Mouse (Mus musculus) intestine, embryonic 16.5 days (tissue): ENCODE measurements around the gene Gramd4. TPM values are rescaled to one million over a fixed set of nuclear protein-coding genes. Genes with fewer than 3 reads are reported as not detected.

Source experiments
- ATAC-seq: fragments of 200-750 bp; cut with Nextera tagmentation; 2 replicates; pipeline ENCODE4 v1.8.0; 2017; ENCODE audit warnings: moderate TSS enrichment, moderate library complexity
- H3K27ac ChIP-seq: fragments of 300-500 bp; sonication (generic); 2 replicates; pipeline ENCODE4 v1.5.1; 2014; ENCODE audit warnings: mild to moderate bottlenecking, low read length
- H3K27me3 ChIP-seq: fragments of 300-500 bp; sonication (generic); replicated peaks from 2 replicates; pipeline ENCODE4 v1.6.1; 2014; ENCODE audit warnings: low read length, control low read depth, mixed read lengths; ENCODE audit not compliant: control insufficient read depth, insufficient read depth
- H3K36me3 ChIP-seq: fragments of 300-500 bp; sonication (generic); 2 replicates; pipeline ENCODE4 v1.6.1; 2014; ENCODE audit warnings: low read length, control low read depth; ENCODE audit not compliant: control insufficient read depth, insufficient read depth
- H3K4me1 ChIP-seq: fragments of 300-500 bp; sonication (generic); 2 replicates; pipeline ENCODE4 v1.6.1; 2014; ENCODE audit warnings: low read length, control low read depth, mixed read lengths; ENCODE audit not compliant: control insufficient read depth, insufficient read depth
- H3K4me2 ChIP-seq: fragments of 300-500 bp; sonication (generic); 2 replicates; pipeline ENCODE4 v1.6.1; 2014; ENCODE audit warnings: low read depth, low read length, control low read depth
- H3K4me3 ChIP-seq: fragments of 300-500 bp; sonication (generic); 2 replicates; pipeline ENCODE4 v1.5.1; 2014; ENCODE audit warnings: mild to moderate bottlenecking, low read length
- H3K9ac ChIP-seq: fragments of 300-500 bp; sonication (generic); 2 replicates; pipeline ENCODE4 v1.6.1; 2014; ENCODE audit warnings: low read depth, low read length
- H3K9me3 ChIP-seq: fragments of 300-500 bp; sonication (generic); 2 replicates; pipeline ENCODE4 v1.6.1; 2016; ENCODE audit warnings: low read length, control low read depth; ENCODE audit not compliant: control insufficient read depth
- WGBS: fragments of 180-500 bp; shearing (Covaris S2); extraction: QIAGEN DNeasy Blood & Tissue Kit; methylation state at CpG from one replicate; pipeline ENCODE4 v1.1.7; 2014; 5-methylcytosine and 5-hydroxymethylcytosine counted together
- polyA plus RNA-seq: library from polyadenylated mRNA; unstranded; fragments of >200 nt; fragmentation: Nextera tagmentation; extraction: Ambion mirVana; gene quantifications from 2 replicates; pipeline ENCODE4 v1.2.1, GENCODE M21; 2015

Gramd4 gene
- polyA plus RNA-seq, 1 experiment from 2014 or later = 9.1 TPM

GRCm38 (mm10) chr15:86057908-86058307 is 413 bp downstream of the Gramd4 start:
- H3K9me3 ChIP-seq = no peaks in the 10 kb centered on the region
- H3K4me2 ChIP-seq = peak overlapping the region; percentile 96
- peak overlapping the region; percentile 53; the same call in 1 of the 2 replicates for H3K27ac ChIP-seq
- 17% methylated on average over 7 of the region's 7 CpGs for WGBS
- H3K27me3 ChIP-seq = no peaks in the 10 kb centered on the region
- peak overlapping the region; percentile 88 for H3K9ac ChIP-seq
- peak overlapping the region; percentile 81 for H3K4me3 ChIP-seq
- no peaks in the 10 kb centered on the region; the same call in 1 of the 2 replicates for H3K36me3 ChIP-seq
- ATAC-seq = peak; percentile 30; the same call in 1 of the 2 replicates
- peaks cover 34% of the 10 kb centered on the region for H3K4me1 ChIP-seq

- under 1% methylated on average over 68 of the region's 70 CpGs for WGBS
- H3K4me1 ChIP-seq = peaks cover 34% of the 10 kb centered on the region
- ATAC-seq = peak; percentile 75
- no peaks in the 10 kb centered on the region for H3K27me3 ChIP-seq
- peak overlapping the region; percentile 81 for H3K4me3 ChIP-seq
- H3K9ac ChIP-seq = peak overlapping the region; percentile 88
- no peaks in the 10 kb centered on the region; the same call in 1 of the 2 replicates for H3K36me3 ChIP-seq
- peak overlapping the region; percentile 96 for H3K4me2 ChIP-seq
- no peaks in the 10 kb centered on the region for H3K9me3 ChIP-seq
- H3K27ac ChIP-seq = peak overlapping the region; percentile 62
These were observed 960 bp downstream of the Gramd4 start for GRCm38 (mm10) chr15:86058394-86058915.

GRCm38 (mm10) chr15:86058931-86059834 is 1.7 kb downstream of the Gramd4 start:
- no peaks in the 10 kb centered on the region for H3K9me3 ChIP-seq
- peak; percentile 43 for ATAC-seq
- H3K27ac ChIP-seq = peak overlapping the region; percentile 62; the same call in 1 of the 2 replicates
- WGBS = 3% methylated on average over 45 of the region's 49 CpGs
- peak overlapping the region; percentile 88 for H3K9ac ChIP-seq
- no peaks in the 10 kb centered on the region; the same call in 1 of the 2 replicates for H3K36me3 ChIP-seq
- peak overlapping the region; percentile 81 for H3K4me3 ChIP-seq
- peaks cover 34% of the 10 kb centered on the region for H3K4me1 ChIP-seq
- peak overlapping the region; percentile 96 for H3K4me2 ChIP-seq
- H3K27me3 ChIP-seq = no peaks in the 10 kb centered on the region

- ATAC-seq = no peak
- Histone ChIP-seq H3K36me3 (no peaks in the 10 kb centered on the region; the same call in 1 of the 2 replicates), H3K4me1 (peaks cover 40% of the 10 kb centered on the region), H3K9ac (no peak overlapping the region), H3K4me3 (no peak overlapping the region), H3K4me2 (peak overlapping the region; percentile 96), H3K27me3 (no peaks in the 10 kb centered on the region), H3K9me3 (no peaks in the 10 kb centered on the region), H3K27ac (no peak overlapping the region)
- WGBS = 67% methylated on average over 7 of the region's 7 CpGs
These were observed 2.4 kb downstream of the Gramd4 start for GRCm38 (mm10) chr15:86059835-86060380.

GRCm38 (mm10) chr15:86060581-86060980 is 3.1 kb downstream of the Gramd4 start:
- H3K9me3 ChIP-seq = no peaks in the 10 kb centered on the region
- H3K27ac ChIP-seq = no peak overlapping the region
- no peak overlapping the region for H3K4me2 ChIP-seq
- no peak overlapping the region for H3K4me3 ChIP-seq
- peaks cover 45% of the 10 kb centered on the region for H3K4me1 ChIP-seq
- no peak for ATAC-seq
- H3K9ac ChIP-seq = no peak overlapping the region
- H3K27me3 ChIP-seq = no peaks in the 10 kb centered on the region
- no peaks in the 10 kb centered on the region; the same call in 1 of the 2 replicates for H3K36me3 ChIP-seq
- WGBS = 77% methylated on average over 12 of the region's 12 CpGs

- WGBS = 78% methylated on average over 7 of the region's 7 CpGs
- no peak overlapping the region for H3K4me3 ChIP-seq
- H3K9me3 ChIP-seq = no peaks in the 10 kb centered on the region
- H3K4me2 ChIP-seq = no peak overlapping the region
- H3K9ac ChIP-seq = no peak overlapping the region
- H3K27ac ChIP-seq = no peak overlapping the region
- H3K27me3 ChIP-seq = no peaks in the 10 kb centered on the region
- H3K4me1 ChIP-seq = peaks cover 45% of the 10 kb centered on the region
- H3K36me3 ChIP-seq = no peaks in the 10 kb centered on the region; the same call in 1 of the 2 replicates
- ATAC-seq = no peak
These were observed 3.7 kb downstream of the Gramd4 start for GRCm38 (mm10) chr15:86061221-86061620.

- no peak overlapping the region for H3K27ac ChIP-seq
- no peak for ATAC-seq
- no peak overlapping the region for H3K4me2 ChIP-seq
- H3K36me3 ChIP-seq = no peaks in the 10 kb centered on the region; the same call in 1 of the 2 replicates
- no peaks in the 10 kb centered on the region for H3K27me3 ChIP-seq
- H3K4me1 ChIP-seq = peaks cover 50% of the 10 kb centered on the region
- H3K9ac ChIP-seq = no peak overlapping the region
- no peaks in the 10 kb centered on the region for H3K9me3 ChIP-seq
- no peak overlapping the region for H3K4me3 ChIP-seq
- 61% methylated on average over 6 of the region's 6 CpGs for WGBS
These were observed 4.5 kb downstream of the Gramd4 start for GRCm38 (mm10) chr15:86061848-86062481.

- Histone ChIP-seq H3K9me3 (no peaks in the 10 kb centered on the region), H3K27me3 (no peaks in the 10 kb centered on the region), H3K4me1 (peaks cover 52% of the 10 kb centered on the region), H3K27ac (no peak overlapping the region), H3K9ac (no peak overlapping the region), H3K4me2 (no peak overlapping the region), H3K4me3 (no peak overlapping the region), H3K36me3 (no peaks in the 10 kb centered on the region; the same call in 1 of the 2 replicates)
- no peak for ATAC-seq
- 87% methylated on average over 8 of the region's 8 CpGs for WGBS
These were observed 6.8 kb downstream of the Gramd4 start for GRCm38 (mm10) chr15:86064191-86064849.
